Mouse (Mus musculus): ENCODE measurements around the gene Actr10. TPM values are rescaled to one million over a fixed set of nuclear protein-coding genes. Genes with fewer than 3 reads are reported as not detected.

Gene Actr10
- polyA plus RNA-seq (2017; shearing (Covaris generic)): 355 TPM

GRCm38 (mm10) chr12:70937571-70938384 is at the start of gene Actr10:
Gene Actr10 (plus strand): TSS chr12:70937857.

GRCm38 (mm10) chr12:70974441-70975266 is 37.0 kb downstream of the Actr10 start, which contains the start of gene Psma3:
Gene Psma3 (plus strand): TSS chr12:70974621.

Other genes with a start within 250 kb of the Actr10 start
- gene Frmd6, start 112.3 kb upstream of the Actr10 start, polyA plus RNA-seq (2017; shearing (Covaris generic)): 40.5 TPM
- 371 TPM for gene Psma3, start 36.8 kb downstream of the Actr10 start, polyA plus RNA-seq (2017; shearing (Covaris generic))
- gene Arid4a, start 78.1 kb downstream of the Actr10 start, polyA plus RNA-seq (2017; shearing (Covaris generic)): 150 TPM
- not detected for gene Tomm20l, start 173.6 kb downstream of the Actr10 start, polyA plus RNA-seq (2017; shearing (Covaris generic))
- gene Timm9, start 198.8 kb downstream of the Actr10 start, polyA plus RNA-seq (2017; shearing (Covaris generic)): 59.3 TPM
- 9.8 TPM for gene 2700049A03Rik, start 199.0 kb downstream of the Actr10 start, polyA plus RNA-seq (2017; shearing (Covaris generic))

Measured in CD4-positive, CD25-positive, alpha-beta regulatory T cell (primary cell).